Mouse (Mus musculus) hindbrain, embryonic 12.5 days (tissue): Measurements from ENCODE around the gene Myl6. TPM values are rescaled to one million over a fixed set of nuclear protein-coding genes. Genes with fewer than 3 reads are reported as not detected.
"Not testable (repeated sequence)": the region's sequence is repeated elsewhere in the genome, so short reads cannot be mapped to it uniquely, and the experiment has no call there.

ENCODE experiments used
- ATAC-seq: fragments of 200-750 bp; cut with Nextera tagmentation; 2 replicates; pipeline ENCODE4 v1.8.0; 2017; ENCODE audit warnings: moderate TSS enrichment; ENCODE audit not compliant: low FRiP score
- H3K27ac ChIP-seq: fragments of 300-500 bp; sonication (generic); 2 replicates; pipeline ENCODE4 v1.5.1; 2016; ENCODE audit warnings: mild to moderate bottlenecking
- H3K27me3 ChIP-seq: fragments of 300-500 bp; sonication (generic); 2 replicates; pipeline ENCODE4 v1.6.1; 2016; ENCODE audit warnings: mild to moderate bottlenecking
- H3K36me3 ChIP-seq: fragments of 300-500 bp; sonication (generic); 2 replicates; pipeline ENCODE4 v1.6.1; 2016; ENCODE audit warnings: mild to moderate bottlenecking
- H3K4me1 ChIP-seq: fragments of 300-500 bp; sonication (generic); 2 replicates; pipeline ENCODE4 v1.6.1; 2016
- H3K4me2 ChIP-seq: fragments of 300-500 bp; sonication (generic); replicated peaks from 2 replicates; pipeline ENCODE4 v1.6.1; 2016; ENCODE audit warnings: mild to moderate bottlenecking
- H3K4me3 ChIP-seq: fragments of 300-500 bp; sonication (generic); 2 replicates; pipeline ENCODE4 v1.5.1; 2016; ENCODE audit warnings: mild to moderate bottlenecking
- H3K9ac ChIP-seq: fragments of 300-500 bp; sonication (generic); 2 replicates; pipeline ENCODE4 v1.6.1; 2016; ENCODE audit warnings: mild to moderate bottlenecking, moderate library complexity
- H3K9me3 ChIP-seq: fragments of 300-500 bp; sonication (generic); replicated peaks from 2 replicates; pipeline ENCODE4 v1.6.1; 2016; ENCODE audit warnings: mild to moderate bottlenecking
- WGBS: fragments of 180-500 bp; shearing (Covaris S2); methylation state at CpG from one replicate; pipeline ENCODE4 v1.1.7; 2016; 5-methylcytosine and 5-hydroxymethylcytosine counted together
- polyA plus RNA-seq: library from polyadenylated mRNA; unstranded; fragments of >200 nt; fragmentation: Nextera tagmentation; extraction: Ambion mirVana; gene quantifications from 2 replicates; pipeline ENCODE4 v1.2.1, GENCODE M21; 2016

The Myl6 gene
- polyA plus RNA-seq, 1 experiment from 2014 or later = 860 TPM

GRCm38 (mm10) chr10:128505974-128506373 lies 12.0 kb upstream of the Myl6 start:
- Histone ChIP-seq H3K36me3 (peaks cover 11% of the 10 kb centered on the region; the same call in 1 of the 2 replicates), H3K4me3 (no peak overlapping the region), H3K4me1 (no peaks in the 10 kb centered on the region), H3K9me3 (no peaks in the 10 kb centered on the region), H3K27me3 (no peaks in the 10 kb centered on the region), H3K9ac (no peak overlapping the region), H3K4me2 (no peak overlapping the region), H3K27ac (no peak overlapping the region)
- ATAC-seq = no peak
- 93% methylated on average over 14 of the region's 14 CpGs for WGBS

GRCm38 (mm10) chr10:128505371-128505667 lies 11.4 kb upstream of the Myl6 start:
- not testable (repeated sequence) for H3K27me3 ChIP-seq, ATAC-seq, H3K9ac ChIP-seq, H3K4me1 ChIP-seq, H3K4me3 ChIP-seq, H3K27ac ChIP-seq, H3K9me3 ChIP-seq, H3K36me3 ChIP-seq, H3K4me2 ChIP-seq
- WGBS = 92% methylated on average over 5 of the region's 5 CpGs

GRCm38 (mm10) chr10:128504641-128505370 lies 10.9 kb upstream of the Myl6 start:
- H3K36me3 ChIP-seq = 0 out of 2 replicates have a peak, but pooled peaks cover 3% of the 10 kb centered on the region
- no peak for ATAC-seq
- H3K4me1 ChIP-seq = no peaks in the 10 kb centered on the region
- no peak overlapping the region for H3K4me2 ChIP-seq
- H3K4me3 ChIP-seq = no peak overlapping the region
- H3K27me3 ChIP-seq = no peaks in the 10 kb centered on the region
- WGBS = 83% methylated on average over 9 of the region's 9 CpGs
- no peak overlapping the region for H3K27ac ChIP-seq
- H3K9me3 ChIP-seq = no peaks in the 10 kb centered on the region
- H3K9ac ChIP-seq = no peak overlapping the region; the same call in 1 of the 2 replicates

- 90% methylated on average over 3 of the region's 3 CpGs for WGBS
- H3K4me2 ChIP-seq = no peak overlapping the region
Observed at GRCm38 (mm10) chr10:128504012-128504411, 10.1 kb upstream of the Myl6 start.

DNA sequence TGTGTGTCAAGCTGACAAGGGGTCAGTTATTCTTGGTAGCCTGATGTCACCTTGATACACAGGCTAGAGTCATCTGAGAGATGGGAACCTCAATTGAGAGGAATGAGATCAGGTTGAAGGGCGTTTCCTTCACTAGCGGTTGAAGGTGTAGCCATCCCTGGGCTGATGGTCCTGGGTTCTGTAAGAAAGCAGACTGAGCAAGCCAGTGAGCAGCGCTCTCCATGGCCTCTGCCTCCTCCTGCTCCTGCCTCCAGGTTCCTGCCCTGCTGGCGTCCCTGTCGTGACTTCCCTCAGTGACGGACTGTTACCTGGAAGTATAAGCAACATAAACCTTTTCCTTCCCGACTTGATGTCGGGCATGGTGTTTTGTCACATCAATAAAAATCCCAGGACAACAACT lies 9.6 kb upstream of the Myl6 start:
- no peak overlapping the region for H3K27ac ChIP-seq
- no peaks in the 10 kb centered on the region for H3K36me3 ChIP-seq
- peaks cover 3% of the 10 kb centered on the region; the same call in 1 of the 2 replicates for H3K4me1 ChIP-seq
- H3K9me3 ChIP-seq = no peaks in the 10 kb centered on the region
- ATAC-seq = no peak
- no peak overlapping the region for H3K9ac ChIP-seq
- WGBS = 79% methylated on average over 8 of the region's 8 CpGs
- H3K4me3 ChIP-seq = no peak overlapping the region
- no peaks in the 10 kb centered on the region for H3K27me3 ChIP-seq
- no peak overlapping the region for H3K4me2 ChIP-seq

More at GRCm38 (mm10) chr10:128504012-128504411, 10.1 kb upstream of the Myl6 start:
- no peaks in the 10 kb centered on the region for H3K36me3 ChIP-seq
- ATAC-seq = no peak
- H3K9me3 ChIP-seq = no peaks in the 10 kb centered on the region
- no peak overlapping the region for H3K9ac ChIP-seq
- H3K4me3 ChIP-seq = no peak overlapping the region
- no peak overlapping the region for H3K27ac ChIP-seq
- peaks cover 3% of the 10 kb centered on the region; the same call in 1 of the 2 replicates for H3K4me1 ChIP-seq
- no peaks in the 10 kb centered on the region for H3K27me3 ChIP-seq

DNA sequence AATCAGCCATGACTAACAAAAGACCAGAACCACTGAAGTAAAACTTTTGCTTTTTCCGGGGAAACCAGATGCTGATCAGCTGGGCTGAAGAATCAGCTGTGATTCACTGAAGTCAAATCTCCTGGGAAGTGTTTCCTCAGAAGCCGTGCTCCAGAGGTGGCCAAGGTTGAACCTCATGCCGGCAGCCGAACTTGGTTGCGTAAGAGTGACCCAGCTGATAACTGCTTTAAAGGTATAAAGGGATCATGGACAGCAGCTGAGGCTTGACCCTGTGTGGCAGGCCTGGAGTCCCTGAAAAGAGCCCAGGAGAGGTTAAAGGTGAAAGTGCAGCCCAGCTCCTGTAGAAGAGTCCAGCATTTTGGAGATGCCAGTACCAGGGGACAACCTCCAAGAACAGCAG lies 8.4 kb upstream of the Myl6 start:
- Histone ChIP-seq H3K4me2 (no peak overlapping the region), H3K4me3 (no peak overlapping the region), H3K36me3 (no peaks in the 10 kb centered on the region), H3K9ac (no peak overlapping the region), H3K4me1 (peaks cover 8% of the 10 kb centered on the region; the same call in 1 of the 2 replicates), H3K27me3 (no peaks in the 10 kb centered on the region), H3K9me3 (no peaks in the 10 kb centered on the region), H3K27ac (no peak overlapping the region)
- no peak for ATAC-seq
- 78% methylated on average over 5 of the region's 5 CpGs for WGBS

GRCm38 (mm10) chr10:128499116-128499671 lies 5.2 kb upstream of the Myl6 start:
- peaks cover 17% of the 10 kb centered on the region for H3K4me1 ChIP-seq
- peak overlapping the region; percentile 58 for H3K9ac ChIP-seq
- 2% methylated on average over 21 of the region's 21 CpGs for WGBS
- peak overlapping the region; percentile 72 for H3K4me2 ChIP-seq
- H3K4me3 ChIP-seq = peak overlapping the region; percentile 61
- H3K27ac ChIP-seq = peak overlapping the region; percentile 84
- H3K27me3 ChIP-seq = no peaks in the 10 kb centered on the region
- no peaks in the 10 kb centered on the region for H3K9me3 ChIP-seq
- peak; percentile 35 for ATAC-seq
- H3K36me3 ChIP-seq = no peaks in the 10 kb centered on the region

- H3K36me3 ChIP-seq = no peaks in the 10 kb centered on the region
- ATAC-seq = peak; percentile 80
- H3K9me3 ChIP-seq = no peaks in the 10 kb centered on the region
- H3K4me1 ChIP-seq = peaks cover 17% of the 10 kb centered on the region
- under 1% methylated on average over 27 of the region's 27 CpGs for WGBS
- peak within 1 kb of the TSS; percentile 61 for H3K4me3 ChIP-seq
- H3K27ac ChIP-seq = peak within 1 kb of the TSS; percentile 84
- peak within 1 kb of the TSS; percentile 58 for H3K9ac ChIP-seq
- H3K27me3 ChIP-seq = no peaks in the 10 kb centered on the region
- peak within 1 kb of the TSS; percentile 72 for H3K4me2 ChIP-seq
Observed at GRCm38 (mm10) chr10:128498590-128498989, 4.6 kb upstream of the Myl6 start, which contains the start of gene Myl6b. Gene Myl6b (minus strand): TSS chr10:128498685.

DNA sequence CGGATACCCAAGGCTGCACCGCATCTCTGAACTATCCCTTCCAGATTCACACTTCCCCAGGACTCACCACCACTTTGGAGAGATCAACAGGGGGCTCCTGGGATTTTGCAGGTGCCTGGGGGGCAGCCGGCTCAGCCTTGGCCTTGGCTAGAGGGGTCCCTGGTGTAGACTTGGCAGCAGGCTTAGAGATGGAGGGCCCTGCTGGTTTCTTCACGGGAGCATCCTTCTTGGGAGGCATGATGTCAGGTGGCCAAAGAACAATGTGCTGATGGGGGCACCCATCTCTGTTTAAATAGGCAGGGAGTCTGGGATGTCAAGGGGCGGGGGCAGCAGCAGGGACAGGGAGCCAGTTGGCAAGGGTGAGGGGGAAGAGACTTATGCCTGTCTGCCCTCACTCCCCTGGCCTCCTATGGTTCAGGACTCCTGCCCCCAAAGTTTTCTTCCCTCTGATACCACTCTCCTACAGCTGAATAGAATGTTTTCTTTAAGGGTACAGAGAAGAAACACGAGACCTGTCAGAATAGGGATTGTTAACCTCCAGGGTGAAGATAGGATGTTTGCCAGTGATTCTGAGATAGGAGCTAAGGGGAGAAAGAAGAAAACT lies 3.3 kb upstream of the Myl6 start:
- Histone ChIP-seq H3K4me1 (peaks cover 24% of the 10 kb centered on the region), H3K27me3 (no peaks in the 10 kb centered on the region), H3K9me3 (no peaks in the 10 kb centered on the region), H3K4me3 (no peak overlapping the region), H3K36me3 (no peaks in the 10 kb centered on the region), H3K4me2 (no peak overlapping the region; the same call in 1 of the 2 replicates), H3K27ac (no peak overlapping the region), H3K9ac (no peak overlapping the region)
- 43% methylated on average over 6 of the region's 6 CpGs for WGBS
- ATAC-seq = no peak

DNA sequence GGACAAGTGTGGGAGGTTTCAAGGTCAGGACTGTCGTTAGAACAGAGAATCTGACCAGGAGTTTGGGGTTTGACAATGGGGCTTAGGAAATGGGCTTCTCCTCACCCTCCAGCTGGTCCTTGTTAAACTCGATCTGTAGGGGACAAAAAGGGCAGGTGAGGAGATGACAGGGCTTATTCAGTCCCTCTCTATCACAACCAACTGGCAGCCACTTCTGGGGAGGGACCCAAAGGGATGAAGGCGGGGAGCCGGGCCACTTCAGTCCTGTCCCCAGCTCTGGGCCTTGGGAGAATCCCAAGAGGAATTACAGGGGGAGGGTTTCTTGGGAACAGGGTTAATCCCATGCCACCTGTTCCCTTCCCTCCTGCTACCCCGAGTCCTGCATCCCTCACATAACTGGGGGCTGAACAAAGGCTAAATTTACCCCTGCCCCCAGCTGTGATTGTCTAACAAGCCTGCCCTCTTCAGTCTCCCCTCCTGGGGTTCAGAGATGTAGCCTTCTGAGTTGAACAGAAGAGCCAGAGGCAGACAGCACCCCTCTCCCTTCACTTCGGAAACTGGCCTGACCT lies 2.6 kb upstream of the Myl6 start:
- no peak overlapping the region for H3K27ac ChIP-seq
- 40% methylated on average over 6 of the region's 6 CpGs for WGBS
- H3K9ac ChIP-seq = no peak overlapping the region
- H3K27me3 ChIP-seq = no peaks in the 10 kb centered on the region
- no peak overlapping the region for H3K4me2 ChIP-seq
- no peak for ATAC-seq
- H3K36me3 ChIP-seq = peaks cover 4% of the 10 kb centered on the region
- H3K4me1 ChIP-seq = peaks cover 30% of the 10 kb centered on the region
- no peaks in the 10 kb centered on the region for H3K9me3 ChIP-seq
- no peak overlapping the region for H3K4me3 ChIP-seq

DNA sequence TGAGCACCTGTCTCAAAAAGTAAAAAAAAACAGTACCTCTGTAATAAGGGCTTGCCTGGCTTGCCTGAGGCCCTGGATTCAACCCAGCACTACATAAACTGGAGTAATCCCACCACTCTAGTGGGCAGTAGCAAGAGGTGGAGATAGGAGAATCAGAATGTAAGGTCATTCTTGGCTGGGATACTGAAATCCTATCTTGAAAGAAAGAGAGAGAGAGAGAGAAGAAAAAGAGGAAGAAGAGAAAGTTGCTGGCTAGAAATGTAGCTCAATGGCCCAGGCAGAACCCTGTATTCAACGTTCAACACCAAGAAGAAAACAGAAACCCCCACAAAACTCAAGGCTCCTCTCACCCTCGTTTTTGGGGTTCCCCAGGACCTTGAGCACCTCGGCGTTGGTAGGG lies 2.0 kb upstream of the Myl6 start:
- H3K36me3 ChIP-seq = peaks cover 11% of the 10 kb centered on the region
- no peaks in the 10 kb centered on the region for H3K9me3 ChIP-seq
- no peak overlapping the region for H3K27ac ChIP-seq
- no peak overlapping the region for H3K9ac ChIP-seq
- no peak overlapping the region for H3K4me3 ChIP-seq
- 82% methylated on average over 4 of the region's 4 CpGs for WGBS
- ATAC-seq = no peak
- H3K4me1 ChIP-seq = peaks cover 37% of the 10 kb centered on the region
- H3K27me3 ChIP-seq = no peaks in the 10 kb centered on the region
- H3K4me2 ChIP-seq = no peak overlapping the region

DNA sequence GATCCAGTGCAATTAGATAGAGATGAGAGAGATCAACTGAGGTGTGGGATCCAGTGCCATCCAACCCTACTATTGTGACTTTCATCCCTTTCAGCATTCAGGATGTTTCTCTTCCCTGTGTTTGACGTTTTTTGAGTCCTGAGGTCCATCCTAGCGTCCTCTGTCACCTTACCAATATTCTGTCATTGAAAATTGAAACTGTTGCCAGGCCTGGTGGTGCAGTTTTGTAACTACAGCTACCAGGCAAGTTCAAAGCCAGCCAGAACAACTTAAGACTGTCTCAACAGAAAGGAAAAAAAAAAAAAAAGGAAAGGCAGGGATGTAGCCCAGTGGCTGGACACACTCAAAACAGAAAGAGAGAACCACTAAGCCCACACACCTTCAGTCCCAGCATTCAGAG lies 1.3 kb upstream of the Myl6 start:
- H3K4me3 ChIP-seq = peak overlapping the region; percentile 75; the same call in 1 of the 2 replicates
- no peaks in the 10 kb centered on the region for H3K9me3 ChIP-seq

More for the DNA sequence above, 1.3 kb upstream of the Myl6 start:
- peaks cover 38% of the 10 kb centered on the region for H3K4me1 ChIP-seq
- H3K9ac ChIP-seq = 0 out of 2 replicates have a peak overlapping the region, but pooled peaks have one; percentile 83
- WGBS = 74% methylated on average over 2 of the region's 2 CpGs
- H3K27me3 ChIP-seq = no peaks in the 10 kb centered on the region
- peaks cover 18% of the 10 kb centered on the region for H3K36me3 ChIP-seq
- H3K4me2 ChIP-seq = peak overlapping the region; percentile 66
- ATAC-seq = no peak
- no peak overlapping the region for H3K27ac ChIP-seq
